Mouse (Mus musculus) embryo, embryonic 10.5 days (tissue): ENCODE data around the gene Wdr93.
A peak's percentile ranks its signal among the peaks of the same experiment; 100 is the strongest.
"Not testable (repeated sequence)": the region's sequence is repeated elsewhere in the genome, so short reads cannot be mapped to it uniquely, and the experiment has no call there.

Experiments
- DNase-seq: peaks from one replicate; pipeline ENCODE4 v3.0.0-alpha.2; 2015; ENCODE audit warnings: low spot score

Wdr93 gene

GRCm38 (mm10) chr7:79749511-79749910, 6.5 kb downstream of the Wdr93 start:
- DNase-seq = no peak

- no peak for DNase-seq
Measured at GRCm38 (mm10) chr7:79756334-79756733, 13.4 kb downstream of the Wdr93 start.

- no peak for DNase-seq
Measured at GRCm38 (mm10) chr7:79758176-79758575, 15.2 kb downstream of the Wdr93 start.

- DNase-seq = no peak
Measured at GRCm38 (mm10) chr7:79759766-79760165, 16.8 kb downstream of the Wdr93 start.

GRCm38 (mm10) chr7:79761124-79761876, 18.3 kb downstream of the Wdr93 start:
- DNase-seq = no peak

- no peak for DNase-seq
Measured at GRCm38 (mm10) chr7:79762106-79762505, 19.1 kb downstream of the Wdr93 start.

- DNase-seq = no peak
Measured at GRCm38 (mm10) chr7:79765991-79766390, 23.0 kb downstream of the Wdr93 start.

GRCm38 (mm10) chr7:79769664-79770063, 26.7 kb downstream of the Wdr93 start:
- DNase-seq = no peak

GRCm38 (mm10) chr7:79771561-79772512, 28.9 kb downstream of the Wdr93 start:
- DNase-seq = peak; percentile 19

GRCm38 (mm10) chr7:79780647-79781626, 38.0 kb downstream of the Wdr93 start:
- DNase-seq = peak; percentile 89

- DNase-seq = no peak
Measured at GRCm38 (mm10) chr7:79781826-79782515, 39.0 kb downstream of the Wdr93 start.

GRCm38 (mm10) chr7:79782516-79782855, 39.5 kb downstream of the Wdr93 start:
- no peak for DNase-seq

- DNase-seq = peak; percentile 88
Measured at GRCm38 (mm10) chr7:79786295-79786694, 43.3 kb downstream of the Wdr93 start.

- DNase-seq = not testable (repeated sequence)
Measured at GRCm38 (mm10) chr7:79789812-79790211, 46.8 kb downstream of the Wdr93 start.

- peak; percentile 62 for DNase-seq
Measured at GRCm38 (mm10) chr7:79792635-79793421, 49.9 kb downstream of the Wdr93 start.

- DNase-seq = no peak
Measured at GRCm38 (mm10) chr7:79793688-79794087, 50.7 kb downstream of the Wdr93 start, which contains the start of gene Mesp1. Gene Mesp1, minus strand, starts transcription at chr7:79793788.

- peak; percentile 18 for DNase-seq
Measured at GRCm38 (mm10) chr7:79798606-79799005, 55.6 kb downstream of the Wdr93 start.

GRCm38 (mm10) chr7:79799048-79799447, 56.1 kb downstream of the Wdr93 start:
- peak; percentile 92 for DNase-seq

- DNase-seq = no peak
Measured at GRCm38 (mm10) chr7:79799506-79799905, 56.5 kb downstream of the Wdr93 start.

- DNase-seq = no peak
Measured at GRCm38 (mm10) chr7:79800336-79800735, 57.4 kb downstream of the Wdr93 start.
